Mouse (Mus musculus) adrenal gland, postnatal 14 days (tissue): ENCODE measurements around the gene Flt1. TPM values are rescaled to one million over a fixed set of nuclear protein-coding genes. Genes with fewer than 3 reads are reported as not detected.

Experiments
- DNase-seq: peaks from one replicate; pipeline ENCODE4 v3.0.0; 2021; ENCODE audit warnings: mixed read lengths
- total RNA-seq: library from RNA; stranded (reverse); gene quantifications from 2 replicates; pipeline ENCODE4 v1.2.3, GENCODE M21; 2021

The Flt1 gene
- total RNA-seq, 1 experiment from 2014 or later = 60.0 TPM

DNA sequence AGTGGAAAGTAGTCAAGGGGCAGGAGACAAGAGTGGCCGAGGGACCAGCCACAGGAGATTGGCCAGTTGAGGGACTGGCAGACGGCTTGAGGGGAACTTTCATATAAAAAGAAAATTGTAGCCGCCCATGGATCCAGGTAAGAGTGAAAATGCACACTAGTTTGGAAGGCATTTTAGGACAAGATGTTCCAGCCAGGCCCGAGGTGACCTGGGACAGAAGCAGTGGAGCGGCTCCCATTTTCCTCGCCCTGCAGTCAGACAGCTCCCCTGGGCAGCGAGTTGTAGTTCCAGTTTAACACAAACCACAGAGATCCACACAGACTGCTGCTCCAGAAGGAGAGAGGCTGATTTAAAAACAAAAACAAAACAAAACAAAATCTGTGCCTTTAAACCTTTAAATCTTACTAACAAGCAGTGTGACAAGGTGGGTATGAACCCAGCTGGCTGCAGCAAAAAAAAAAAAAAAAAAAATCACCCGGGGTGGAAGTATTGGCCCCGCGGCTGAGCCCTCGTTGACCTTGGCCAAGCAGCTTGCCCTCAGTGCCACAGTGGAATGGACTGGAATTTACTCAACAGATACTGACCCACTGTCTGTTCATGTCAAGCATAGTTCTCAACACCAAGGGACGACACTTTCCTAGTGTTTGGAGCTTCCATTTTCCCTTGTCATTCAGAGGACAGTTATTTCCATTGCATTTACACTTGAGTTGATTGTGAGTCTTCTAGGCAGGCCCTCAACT lies 176.6 kb downstream of the Flt1 start:
- DNase-seq = no peak

- DNase-seq = peak; percentile 42
Measured at GRCm38 (mm10) chr5:147545731-147546241, 180.0 kb downstream of the Flt1 start.

- DNase-seq = no peak
Measured at GRCm38 (mm10) chr5:147542291-147542690, 183.5 kb downstream of the Flt1 start.

DNA sequence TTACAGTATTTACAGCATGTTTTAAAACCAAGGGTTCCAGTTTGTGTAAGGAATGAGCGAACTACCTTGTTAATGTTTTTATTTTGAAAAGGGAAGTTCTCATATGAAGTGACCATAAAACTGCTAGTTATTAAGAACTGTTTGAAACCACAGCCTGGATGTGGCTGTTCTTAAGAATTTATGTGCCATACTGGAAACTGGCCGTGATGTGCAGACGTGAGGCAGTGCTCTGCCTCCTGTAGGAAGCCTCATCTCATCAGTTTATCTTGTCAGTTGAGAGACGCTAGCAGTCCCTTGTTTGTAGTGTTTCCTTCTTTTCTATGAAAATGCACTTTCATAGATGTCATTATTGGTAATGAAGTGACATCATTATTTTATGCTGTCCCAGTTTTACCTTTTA lies 186.0 kb downstream of the Flt1 start:
- DNase-seq = no peak

DNA sequence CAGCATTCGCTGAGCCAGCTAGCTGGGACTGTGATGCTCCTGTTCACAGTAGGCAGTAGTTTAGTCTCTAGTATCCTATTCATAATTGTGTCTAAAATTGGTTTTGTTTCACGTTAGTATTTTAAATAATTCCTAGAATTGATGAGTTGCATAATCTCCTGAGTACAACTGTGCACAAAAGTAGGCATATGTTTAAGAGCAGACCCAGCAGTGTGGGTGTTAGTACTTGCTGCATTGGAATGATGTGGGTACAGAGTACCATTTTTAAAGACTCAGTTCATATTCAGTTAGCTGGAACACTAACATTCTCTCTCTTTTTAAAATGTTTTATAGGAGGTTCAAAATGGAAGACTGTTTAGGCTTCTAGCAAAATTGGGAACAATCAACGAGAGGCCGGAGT lies 186.4 kb downstream of the Flt1 start:
- no peak for DNase-seq

DNA sequence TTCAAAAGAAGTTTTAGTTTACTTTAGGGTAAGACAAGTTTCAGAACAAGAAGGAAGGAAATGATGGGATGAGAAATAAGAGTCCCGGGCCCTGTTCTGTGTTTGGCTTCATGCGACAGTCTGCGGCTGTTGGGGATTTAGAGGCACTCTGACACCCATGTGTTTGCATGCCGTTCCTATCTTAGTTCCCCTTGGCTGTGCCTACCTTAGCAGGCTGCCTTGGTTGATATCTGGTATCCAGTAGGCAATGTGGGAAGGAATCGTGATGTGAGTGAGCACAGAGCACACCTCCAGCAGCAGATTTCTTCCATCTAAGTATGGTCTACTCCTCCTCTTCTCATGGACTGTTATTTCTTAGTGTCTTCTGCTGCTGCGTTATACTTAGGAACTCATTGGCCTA lies 193.8 kb downstream of the Flt1 start:
- DNase-seq = no peak

DNA sequence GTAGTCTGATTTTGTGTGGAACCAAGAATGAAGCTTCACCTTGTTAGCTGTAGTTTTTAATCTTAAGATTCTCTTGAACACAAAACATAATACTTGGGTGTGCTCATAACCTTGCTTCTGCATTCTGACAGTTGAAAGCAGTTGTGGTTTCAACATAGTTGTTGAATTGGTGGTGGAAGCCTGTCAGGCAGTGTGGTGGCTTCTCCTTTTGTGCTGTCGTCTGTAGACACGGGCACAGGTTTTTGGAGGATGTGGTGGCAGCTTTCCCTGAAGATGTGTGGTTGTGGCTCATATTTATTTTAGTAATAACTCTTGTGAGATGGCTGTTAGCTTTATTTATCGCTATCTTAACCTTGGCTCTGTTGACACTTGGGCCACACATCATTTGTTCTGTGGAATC lies 198.0 kb downstream of the Flt1 start:
- no peak for DNase-seq

GRCm38 (mm10) chr5:147527006-147527405 lies 198.8 kb downstream of the Flt1 start:
- DNase-seq = no peak

Other genes starting within 250 kb of the Flt1 start
- gene Pomp, start 134.4 kb upstream of the Flt1 start, total RNA-seq = 161 and 178 TPM in 2 replicates
- 10.0 and 11.2 TPM in 2 replicates for gene Slc46a3, start 168.8 kb upstream of the Flt1 start, total RNA-seq
- gene Mtus2, start 231.3 kb upstream of the Flt1 start, total RNA-seq = 2.4 and 3.5 TPM in 2 replicates